Mouse (Mus musculus) heart, adult 2 months (tissue): ENCODE measurements at regions not wholly inside any gene's neighbourhood (a gene's known extent, or its start where the extent isn't known, plus 50 kb on each side); places are given as distances from the start of the nearest gene placed in this dataset.
A peak's percentile ranks its signal among the peaks of the same experiment; 100 is the strongest.

Experiments
- DNase-seq, 2 experiments: peaks; one replicate each; pipeline ENCODE4 v3.0.0; 2021
- H3K27ac ChIP-seq: fragments of 200-600 bp; 2 replicates; pipeline ENCODE4 v1.8.1; 2022
- H3K27me3 ChIP-seq: fragments of 200-500 bp; 2 replicates; pipeline ENCODE4 v1.6.1; 2012; ENCODE audit warnings: mild to moderate bottlenecking, low read length, inconsistent platforms, mixed read lengths; ENCODE audit not compliant: control insufficient read depth, insufficient read depth
- H3K36me3 ChIP-seq: fragments of 200-500 bp; 2 replicates; pipeline ENCODE4 v1.6.1; 2012; ENCODE audit warnings: low read length, inconsistent platforms; ENCODE audit not compliant: control insufficient read depth, insufficient read depth
- H3K4me1 ChIP-seq: fragments of 200-500 bp; 2 replicates; pipeline ENCODE4 v1.6.1; 2011; ENCODE audit warnings: low read length; ENCODE audit not compliant: control insufficient read depth, insufficient read depth
- H3K4me3 ChIP-seq: fragments of 200-600 bp; 2 replicates; pipeline ENCODE4 v1.8.1; 2022
- H3K79me2 ChIP-seq: fragments of 200-500 bp; replicated peaks from 2 replicates; pipeline ENCODE4 v1.6.1; 2012; ENCODE audit warnings: mild to moderate bottlenecking, inconsistent platforms, low read length, moderate library complexity, mixed read lengths; ENCODE audit not compliant: control insufficient read depth, insufficient read depth
- H3K9ac ChIP-seq: fragments of 200-500 bp; 2 replicates; pipeline ENCODE4 v1.6.1; 2012; ENCODE audit warnings: low read depth, mild to moderate bottlenecking, control low read depth, inconsistent platforms, low read length, mixed read lengths
- CTCF ChIP-seq: fragments of 200-600 bp; IDR thresholded peaks from 2 replicates; pipeline ENCODE4 v1.8.1; 2022; ENCODE audit warnings: antibody characterized with exemption, mild to moderate bottlenecking, moderate library complexity
- EP300 ChIP-seq: fragments of 200-500 bp; IDR thresholded peaks from 2 replicates; pipeline ENCODE4 v1.6.1; 2011; ENCODE audit warnings: low read depth, low read length, control low read depth; ENCODE audit not compliant: insufficient read depth
- POLR2A ChIP-seq: fragments of 200-500 bp; IDR thresholded peaks from 2 replicates; pipeline ENCODE4 v1.6.1; 2011; ENCODE audit warnings: mild to moderate bottlenecking, low read depth, low read length, control low read depth; ENCODE audit not compliant: insufficient read depth
- WGBS: fragments of 180-500 bp; shearing (Covaris S2); methylation state at CpG from one replicate; pipeline ENCODE4 v1.1.7; 2018; 5-methylcytosine and 5-hydroxymethylcytosine counted together
- intact Hi-C: fragments of 180-260 bp; cut with DNase I; formaldehyde crosslinking; loops from one replicate; pipeline ENCODE4 v1.15.1; 2025

- WGBS = 48% methylated on average over 20 of the region's 20 CpGs
- Histone ChIP-seq H3K4me1 (peaks cover 2% of the 10 kb centered on the region), H3K36me3 (no peaks in the 10 kb centered on the region), H3K27me3 (no peaks in the 10 kb centered on the region), H3K79me2 (no peaks in the 10 kb centered on the region), H3K27ac (no peak overlapping the region), H3K9ac (no peak overlapping the region), H3K4me3 (no peak overlapping the region)
- peak in 1 of 2 experiments; percentile 34 for DNase-seq
- intact Hi-C loops = loop anchor here (10.0 kb wide), 1 partner anchor 346 kb away; no protein-coding TSS in a partner anchor
- no peak for TF ChIP-seq EP300
- TF ChIP-seq CTCF = no peak
- no peak for TF ChIP-seq POLR2A
Measured at GRCm38 (mm10) chrX:7428621-7429523, 53.2 kb upstream of the Usp27x start.
